Mouse (Mus musculus): ENCODE data around the gene Gsto2.

Gsto2 gene

DNA sequence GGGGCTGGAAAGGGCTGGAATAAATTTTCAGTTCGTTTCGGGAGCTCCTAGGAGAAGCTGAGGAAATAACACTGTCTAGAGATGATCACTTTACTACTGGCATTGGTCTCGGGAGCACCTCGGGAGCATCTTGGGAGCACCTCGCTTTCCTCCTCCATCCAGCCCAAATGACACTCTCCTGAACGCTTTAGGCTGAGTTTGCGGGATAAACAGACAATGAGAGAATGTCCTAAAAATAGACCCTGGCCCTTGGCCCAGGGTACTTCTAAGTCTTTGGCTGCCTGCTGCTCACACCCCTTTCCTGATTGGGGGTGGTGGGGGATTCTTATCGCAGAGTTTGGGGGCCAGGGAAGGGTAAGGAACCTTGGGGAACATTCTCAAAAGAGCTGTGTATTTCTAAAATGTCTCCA lies 54.6 kb downstream of the Gsto2 start:
- peak; percentile 42 for DNase-seq (ENCODE audit: low spot score)

DNA sequence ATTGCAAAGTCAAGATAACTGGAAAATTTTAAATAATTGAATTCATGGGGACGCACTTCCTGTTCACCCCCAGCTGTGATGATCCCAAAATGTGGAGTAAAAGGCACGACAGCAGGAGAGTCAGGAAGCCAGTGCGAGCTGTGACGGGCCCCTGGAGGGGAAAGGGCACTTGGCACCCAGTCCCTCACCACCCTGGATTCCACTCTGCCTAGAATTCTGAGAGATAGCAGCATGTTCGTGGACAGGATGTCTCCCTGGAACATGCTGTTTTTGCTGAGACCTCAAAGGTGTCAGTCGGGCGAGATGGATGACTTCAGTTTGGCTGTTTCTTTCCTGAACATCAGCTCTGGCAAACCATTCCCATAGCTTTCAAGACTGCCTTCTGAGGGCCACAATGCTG lies 60.5 kb downstream of the Gsto2 start:
- DNase-seq (ENCODE audit: low spot score): no peak

DNA sequence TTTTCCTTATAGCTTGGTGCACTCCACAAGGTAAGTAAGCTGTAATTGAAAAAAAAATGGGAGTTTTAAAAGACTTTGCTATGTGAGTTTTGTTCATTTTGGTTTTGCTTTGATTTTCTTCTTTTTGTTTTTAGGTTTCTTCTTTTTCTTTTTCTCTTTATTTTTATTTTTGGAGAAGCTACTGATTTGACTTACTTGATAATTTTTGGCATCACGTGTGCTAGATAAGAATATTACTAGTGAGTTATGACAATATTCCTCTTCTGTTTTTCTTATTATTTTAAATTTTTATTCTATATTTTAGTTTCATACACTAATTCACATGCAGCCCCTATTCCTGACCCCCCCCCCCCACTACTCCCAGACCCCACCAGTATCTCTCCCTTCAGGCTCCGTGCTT lies 61.7 kb downstream of the Gsto2 start:
- DNase-seq (ENCODE audit: low spot score): no peak

GRCm38 (mm10) chr19:47929043-47929442 lies 63.7 kb downstream of the Gsto2 start:
- no peak for DNase-seq (ENCODE audit: low spot score)

GRCm38 (mm10) chr19:47931982-47932638 lies 66.8 kb downstream of the Gsto2 start:
- DNase-seq (ENCODE audit: low spot score): peak; percentile 86

DNA sequence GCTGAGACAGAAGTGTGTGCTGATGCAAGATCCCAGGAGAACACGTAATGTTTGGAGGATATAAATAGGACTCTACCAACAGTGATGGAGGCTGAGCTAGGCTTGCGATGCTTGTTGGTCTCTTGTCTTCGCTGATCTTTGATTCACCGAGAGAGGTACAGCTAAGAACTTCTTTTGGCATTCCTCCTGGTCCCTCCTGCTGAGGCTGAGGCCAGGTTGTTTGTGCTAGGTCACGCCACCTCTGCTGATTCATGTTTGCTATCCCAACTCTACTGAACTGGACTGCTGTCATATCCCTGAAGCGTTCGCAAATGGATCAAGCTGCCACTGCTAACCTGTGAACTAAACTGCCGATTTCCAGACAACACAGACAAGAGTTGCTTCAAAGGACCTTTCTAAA lies 68.8 kb downstream of the Gsto2 start:
- DNase-seq (ENCODE audit: low spot score): no peak

DNA sequence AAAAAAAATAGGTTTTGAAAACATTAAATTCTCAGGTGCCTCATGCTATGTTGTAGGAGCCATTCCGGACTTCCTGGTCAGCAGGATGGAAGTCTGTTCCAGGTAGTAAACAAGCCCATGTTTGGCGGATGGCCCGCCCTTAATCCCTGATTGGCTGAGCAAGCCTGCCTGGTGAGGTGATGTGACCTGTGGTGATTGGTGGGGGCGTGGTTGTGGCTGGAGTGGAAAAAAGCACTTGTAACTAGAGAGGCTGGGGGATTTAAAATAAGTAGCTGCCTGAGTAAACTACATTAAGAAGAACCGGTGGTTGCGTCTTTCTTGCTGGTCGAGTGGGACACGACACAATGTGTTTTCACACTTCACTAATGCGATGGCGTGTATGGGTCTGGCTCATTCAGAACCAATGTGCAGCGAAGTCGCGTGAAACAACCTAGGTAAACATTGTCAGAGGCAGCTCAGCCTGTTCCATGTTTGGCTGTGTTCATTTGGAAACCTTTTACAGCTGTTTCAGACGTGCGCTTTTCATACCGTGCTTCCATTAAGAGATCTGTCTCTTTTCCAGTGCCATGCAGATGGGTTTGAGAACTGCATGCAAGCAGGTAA lies 69.4 kb downstream of the Gsto2 start:
- no peak for DNase-seq (ENCODE audit: low spot score)

DNA sequence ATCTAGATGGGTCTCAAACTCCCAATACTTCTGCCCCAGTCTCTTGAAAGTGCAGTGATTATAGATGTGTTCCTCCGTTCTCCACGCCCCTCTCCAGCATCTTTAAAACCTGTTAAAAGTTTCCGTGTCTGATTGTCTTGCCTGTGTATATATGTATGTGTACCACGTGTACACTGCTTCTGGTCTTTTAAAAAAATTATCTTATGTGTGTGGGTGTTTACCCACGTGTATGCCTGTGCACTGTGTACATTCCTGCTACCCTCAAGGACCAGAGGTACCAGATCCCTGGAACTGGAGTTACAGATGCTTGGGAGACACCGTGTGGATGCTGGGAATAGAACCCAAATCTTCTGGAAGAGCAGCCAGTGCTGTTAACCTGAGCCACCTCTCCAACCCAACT lies 70.2 kb downstream of the Gsto2 start:
- DNase-seq (ENCODE audit: low spot score): no peak

Data from embryo, embryonic 10 days (tissue).